Mouse (Mus musculus) large intestine, adult 2 months (tissue): ENCODE measurements around the gene Kctd17. TPM values are rescaled to one million over a fixed set of nuclear protein-coding genes. Genes with fewer than 3 reads are reported as not detected.

Experiments used
- DNase-seq: peaks from one replicate; pipeline ENCODE4 v3.0.0-alpha.2; 2012; ENCODE audit warnings: low read depth, low spot score
- WGBS: fragments of 180-500 bp; shearing (Covaris S2); methylation state at CpG from one replicate; pipeline ENCODE4 v1.1.7; 2018; 5-methylcytosine and 5-hydroxymethylcytosine counted together
- polyA plus RNA-seq: library from polyadenylated mRNA; depleted of rRNA; stranded (reverse); fragments of >200 nt; gene quantifications from 2 replicates; pipeline ENCODE4 v1.2.3, GENCODE M21; 2012

Kctd17 gene
- polyA plus RNA-seq, 1 experiment, result 30.7 TPM

DNA sequence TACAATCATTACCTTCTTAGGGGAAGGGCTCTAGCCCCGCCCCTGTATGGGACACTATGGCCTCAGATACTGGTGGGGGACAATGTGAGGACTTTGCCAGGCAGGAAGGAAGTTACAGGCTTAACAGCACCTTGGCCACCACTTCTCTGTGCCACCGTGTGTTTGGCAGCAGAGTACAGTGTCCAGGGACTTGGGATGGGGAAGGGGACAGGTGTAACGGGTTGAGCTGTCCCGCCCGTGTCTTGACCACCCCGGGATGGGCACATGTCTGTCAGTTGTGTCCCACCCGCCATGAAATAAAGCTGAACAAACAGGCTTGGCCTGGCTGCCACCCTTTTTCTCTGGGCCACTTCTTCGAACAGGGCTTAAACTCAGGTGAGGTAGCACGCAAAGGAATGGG, 10.6 kb downstream of the Kctd17 start:
- 64% methylated on average over 9 of the region's 9 CpGs for WGBS
- DNase-seq, result no peak

- no peak for DNase-seq
- WGBS, result 85% methylated on average over 19 of the region's 19 CpGs
Observed at GRCm38 (mm10) chr15:78442231-78442630, 13.9 kb downstream of the Kctd17 start.

DNA sequence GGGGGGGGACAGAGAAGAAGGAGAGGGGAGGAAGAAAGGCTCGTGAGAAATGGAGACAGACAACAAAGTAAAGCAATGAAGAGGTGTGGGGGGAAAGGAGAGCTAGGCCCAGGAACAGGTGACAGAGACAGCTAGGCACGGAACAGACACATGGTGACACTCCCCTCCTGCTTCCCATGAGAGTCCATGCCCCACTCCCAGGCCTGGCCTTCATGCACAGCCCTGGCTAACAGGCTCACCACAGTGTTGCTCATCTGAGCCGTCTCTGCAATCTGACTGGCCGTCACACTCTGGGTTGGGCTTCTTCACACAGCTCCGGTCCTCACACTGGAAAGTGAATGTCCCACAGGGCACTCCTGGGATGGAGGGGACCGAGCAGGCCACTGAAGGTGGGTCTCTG, 15.5 kb downstream of the Kctd17 start:
- WGBS, result 59% methylated on average over 6 of the region's 6 CpGs
- DNase-seq, result no peak

- 56% methylated on average over 7 of the region's 7 CpGs for WGBS
- DNase-seq, result no peak
Observed at GRCm38 (mm10) chr15:78447121-78447520, 18.8 kb downstream of the Kctd17 start.

DNA sequence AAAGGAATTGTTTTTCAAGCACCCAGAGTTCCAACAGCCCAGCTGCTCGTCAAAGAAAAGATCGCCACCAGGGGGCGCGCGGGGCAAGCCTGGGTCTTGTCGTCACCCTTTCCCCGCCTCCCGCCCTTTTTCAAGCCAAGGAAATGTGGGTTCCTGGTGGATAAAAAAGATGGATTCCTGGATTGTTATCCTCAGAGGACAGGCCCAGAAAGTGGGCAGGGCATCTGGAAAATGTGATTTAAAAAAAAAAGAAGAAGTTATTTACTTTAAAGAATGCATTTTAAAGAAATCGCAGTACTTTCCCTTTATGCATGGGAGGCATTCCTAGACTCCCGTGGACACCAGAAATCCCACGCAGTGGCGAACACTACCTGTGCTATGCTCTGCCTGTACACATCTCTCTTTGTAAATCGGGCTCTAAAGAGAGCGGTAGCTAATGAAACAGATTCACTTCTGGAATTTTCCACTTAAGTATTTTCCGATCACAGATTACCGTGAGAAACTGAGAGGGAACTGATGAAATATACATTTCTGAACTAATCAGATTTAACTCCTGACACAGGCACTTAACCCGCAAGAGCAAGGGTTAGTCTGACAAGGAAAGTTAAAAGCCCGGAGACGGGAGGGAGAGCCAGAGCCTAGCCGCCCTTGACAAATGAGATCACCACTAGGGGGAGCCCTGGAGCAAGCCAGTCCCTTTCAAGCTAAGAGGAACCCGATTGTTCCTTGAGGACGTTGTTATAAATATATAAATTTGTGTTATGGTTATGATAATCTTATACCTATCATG, 19.6 kb downstream of the Kctd17 start:
- DNase-seq, result peak; percentile 92
- whole genome bisulfite sequencing, result under 1% methylated on average over 22 of the region's 22 CpGs

DNA sequence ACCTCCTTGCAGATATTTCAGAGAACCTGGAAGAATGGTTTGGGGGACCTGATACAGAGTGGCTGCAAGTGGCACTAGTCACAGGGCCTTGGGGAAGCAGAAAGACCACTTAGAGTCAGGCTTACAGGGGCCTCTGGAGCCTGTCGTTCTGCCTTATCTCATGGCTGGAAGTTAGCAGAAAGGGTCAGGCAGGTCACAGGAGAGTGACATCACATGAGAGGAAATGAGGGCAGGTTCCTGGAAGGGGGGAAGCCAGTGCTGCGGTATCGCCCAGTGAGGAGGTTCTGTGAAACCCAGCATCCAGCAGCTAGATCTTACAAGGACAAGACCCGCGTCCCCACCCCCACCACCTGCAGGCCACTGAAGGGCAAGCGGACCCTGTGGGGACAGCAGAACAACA, 20.8 kb downstream of the Kctd17 start:
- 75% methylated on average over 6 of the region's 6 CpGs for WGBS

GRCm38 (mm10) chr15:78449694-78450418, 21.5 kb downstream of the Kctd17 start:
- WGBS, result 16% methylated on average over 7 of the region's 7 CpGs
- DNase-seq, result no peak

More for the DNA sequence above, 20.8 kb downstream of the Kctd17 start:
- DNase-seq, result no peak

DNA sequence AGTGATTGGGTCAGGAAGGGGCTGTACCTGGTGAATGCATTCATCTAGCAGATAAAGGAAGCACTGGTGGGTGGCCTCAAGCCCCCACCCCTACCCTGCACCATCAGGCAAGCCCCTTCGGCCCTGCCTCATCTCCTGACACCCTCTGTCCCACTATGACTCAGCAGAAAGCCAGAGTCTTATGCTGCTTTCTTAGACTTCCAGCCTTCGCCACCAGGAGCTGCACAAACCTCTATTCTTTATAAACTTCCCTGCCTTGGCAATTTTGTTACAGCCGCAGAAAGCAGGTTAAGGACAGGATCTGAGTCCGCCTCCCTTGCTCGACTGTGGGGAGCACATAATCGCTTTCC, 22.0 kb downstream of the Kctd17 start:
- 88% methylated on average over 6 of the region's 6 CpGs for WGBS
- no peak for DNase-seq

DNA sequence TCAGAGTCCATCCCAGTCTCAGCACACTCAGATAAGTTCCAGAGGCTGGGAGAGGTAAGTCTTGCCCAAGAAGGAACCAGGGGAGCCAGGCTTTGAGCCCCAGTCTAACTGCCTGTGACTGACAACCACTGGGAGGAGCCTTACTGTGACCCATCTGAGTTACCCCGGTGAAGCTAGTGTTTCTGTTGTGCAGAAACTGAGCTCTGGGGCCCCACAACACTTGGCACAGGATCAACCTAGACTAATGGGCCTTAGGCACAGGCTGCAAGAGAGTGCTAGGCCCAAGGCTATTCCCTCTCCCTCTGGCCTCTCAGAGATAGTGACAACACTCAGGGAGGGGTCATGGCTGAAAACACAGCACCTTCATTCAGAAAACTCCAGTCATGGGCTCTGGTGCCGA, 22.8 kb downstream of the Kctd17 start:
- WGBS, result 74% methylated on average over 2 of the region's 2 CpGs
- no peak for DNase-seq

GRCm38 (mm10) chr15:78452929-78453328, 24.6 kb downstream of the Kctd17 start:
- WGBS, result 48% methylated on average over 3 of the region's 3 CpGs
- no peak for DNase-seq

DNA sequence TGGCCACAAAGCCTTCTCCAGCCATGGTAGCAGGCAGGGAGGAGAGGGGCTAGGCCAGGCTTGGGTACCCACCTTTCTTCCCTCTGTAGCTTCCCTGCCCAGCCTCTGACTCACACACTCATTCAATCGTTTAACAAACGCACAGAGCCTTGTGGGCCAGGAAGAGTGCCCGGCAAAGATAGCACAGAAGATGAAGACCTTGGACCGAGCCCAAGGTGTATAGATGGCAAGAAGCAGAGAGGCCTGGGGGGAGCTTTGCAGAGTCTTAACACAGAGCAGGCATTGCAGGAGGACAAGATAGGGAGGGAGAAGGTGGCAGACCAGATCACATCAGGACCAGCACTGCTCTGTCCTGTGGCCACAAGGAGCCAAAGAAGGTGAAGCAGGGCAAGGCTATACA, 26.8 kb downstream of the Kctd17 start:
- DNase-seq, result no peak
- WGBS, result 47% methylated on average over 4 of the region's 4 CpGs

GRCm38 (mm10) chr15:78456051-78456450, 27.7 kb downstream of the Kctd17 start:
- WGBS, result 26% methylated on average over 7 of the region's 7 CpGs
- DNase-seq, result no peak

DNA sequence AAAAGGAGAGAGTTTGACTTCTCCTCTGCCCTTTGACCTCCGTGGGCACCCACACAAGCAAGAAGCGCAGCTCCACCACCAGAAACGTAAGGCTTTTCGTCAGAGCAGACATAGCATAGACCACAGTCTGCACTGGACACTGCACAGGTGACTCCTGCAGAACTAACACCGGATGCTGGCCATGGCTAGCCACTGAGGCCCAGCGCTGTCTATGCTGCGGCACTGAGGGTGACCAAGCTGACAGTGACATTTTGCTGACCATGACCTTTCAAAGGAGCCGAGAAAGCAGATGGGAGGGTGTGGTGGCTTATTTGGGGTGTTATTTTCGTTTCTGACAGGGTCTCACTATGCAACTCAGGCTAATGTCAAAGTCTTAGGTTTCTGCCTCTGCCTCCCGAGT, 28.8 kb downstream of the Kctd17 start:
- DNase-seq, result no peak
- WGBS, result 77% methylated on average over 10 of the region's 10 CpGs

DNA sequence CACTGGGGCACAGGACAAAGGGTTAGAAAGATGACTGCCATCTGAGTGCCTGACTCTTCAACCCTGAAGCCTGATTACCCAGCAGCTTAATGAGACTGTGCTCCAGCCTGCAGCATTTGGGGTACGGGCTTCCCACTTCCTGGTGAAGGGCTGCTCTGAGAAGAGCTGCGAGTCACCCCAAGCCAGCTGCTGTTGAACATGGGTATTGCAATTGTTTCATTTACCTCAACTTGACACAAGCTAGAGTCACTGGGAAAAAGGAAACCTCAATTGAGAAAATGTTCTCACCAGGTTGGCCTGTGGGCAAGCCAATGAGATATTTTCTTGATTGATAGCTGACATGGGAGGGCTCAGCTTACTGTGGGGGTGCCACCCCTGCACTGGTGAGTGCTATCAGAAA, 34.6 kb downstream of the Kctd17 start:
- DNase-seq, result no peak
- 47% methylated on average over 2 of the region's 2 CpGs for WGBS

DNA sequence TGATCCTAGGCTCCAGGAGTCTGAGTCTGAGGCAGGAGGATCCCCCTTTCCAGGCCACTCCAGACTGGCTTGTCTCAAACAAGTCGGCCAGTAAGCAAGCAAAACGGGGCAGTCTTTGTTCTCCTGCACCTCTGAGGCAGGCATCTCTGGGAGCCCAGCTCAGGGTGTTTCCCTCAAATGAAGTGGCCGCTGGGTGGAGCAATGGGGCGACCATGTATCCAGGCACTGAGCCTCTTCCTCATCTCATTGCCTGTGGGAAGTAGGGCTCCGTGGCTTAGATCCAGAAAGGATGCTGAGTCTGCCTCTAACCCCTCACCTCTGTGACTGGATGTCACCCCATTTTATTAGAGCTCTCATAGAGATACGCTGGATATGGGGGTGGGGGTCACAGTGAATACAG, 38.4 kb downstream of the Kctd17 start:
- WGBS, result 35% methylated on average over 6 of the region's 6 CpGs
- DNase-seq, result no peak

- DNase-seq, result no peak
- WGBS, result 90% methylated on average over 7 of the region's 7 CpGs
Observed at GRCm38 (mm10) chr15:78467570-78467969, 39.2 kb downstream of the Kctd17 start.

- 71% methylated on average over 7 of the region's 7 CpGs for WGBS
- no peak for DNase-seq
Observed at GRCm38 (mm10) chr15:78468379-78468937, 40.1 kb downstream of the Kctd17 start, which contains the start of gene Tmprss6. TSS of gene Tmprss6 (minus strand) at chr15:78468634.

DNA sequence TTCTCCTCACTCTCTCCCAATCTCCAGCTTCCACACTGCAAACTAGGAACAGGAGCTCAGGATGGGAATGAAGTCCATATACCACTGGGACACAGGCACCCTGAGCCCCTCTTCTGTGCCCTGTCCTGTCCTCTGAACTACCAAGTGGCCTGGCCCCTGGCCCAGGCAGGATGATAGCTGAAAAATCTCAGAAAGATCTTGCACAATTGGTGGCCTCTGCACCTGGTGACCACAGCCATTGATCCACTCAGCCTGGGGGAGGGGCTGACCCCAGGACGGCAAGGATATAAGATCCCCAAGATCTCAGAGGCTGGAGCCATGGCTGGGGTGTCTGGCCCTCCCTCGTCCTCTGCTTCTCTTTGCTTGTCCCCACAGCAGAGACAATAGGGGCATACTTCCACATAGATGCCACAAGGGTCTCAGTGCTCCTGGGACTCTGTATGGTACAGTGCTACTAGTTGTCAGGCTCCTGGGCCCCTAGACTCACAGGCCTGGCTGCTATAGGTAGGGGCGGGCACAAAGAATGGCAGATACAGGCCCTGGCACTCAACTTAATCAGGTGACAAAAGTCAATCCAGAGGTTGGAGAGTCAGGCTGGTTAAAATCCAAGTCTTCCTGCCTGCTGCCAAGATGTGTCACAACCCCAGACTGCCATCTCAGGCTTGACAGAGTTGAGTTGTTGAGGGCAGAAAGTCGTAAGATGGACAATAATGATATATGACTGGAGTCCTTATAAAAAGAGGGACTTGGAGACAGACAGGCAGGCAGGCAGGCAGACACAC, 42.3 kb downstream of the Kctd17 start:
- 71% methylated on average over 4 of the region's 4 CpGs for WGBS
- DNase-seq, result no peak

DNA sequence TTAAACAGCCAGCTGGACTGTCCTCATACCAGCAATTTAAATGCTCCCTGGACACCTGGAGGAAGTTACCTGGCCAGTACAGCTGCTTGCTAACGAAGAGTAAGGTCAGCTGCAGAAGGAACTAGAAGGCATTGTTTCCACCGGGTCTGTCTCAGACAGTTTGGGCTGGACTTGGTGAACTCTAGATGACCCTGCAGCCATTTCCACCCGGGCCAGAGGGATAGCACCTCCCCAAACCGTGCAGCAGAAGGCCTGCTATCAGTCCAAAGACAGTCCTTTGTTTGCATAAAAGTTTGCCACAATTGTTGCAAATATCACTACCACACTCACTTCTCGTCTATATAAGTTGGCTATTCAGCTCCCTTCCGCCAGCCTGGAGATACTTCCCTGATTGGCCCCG, 43.5 kb downstream of the Kctd17 start:
- no peak for DNase-seq
- WGBS, result 28% methylated on average over 7 of the region's 7 CpGs

- WGBS, result 82% methylated on average over 6 of the region's 6 CpGs
- no peak for DNase-seq
Observed at GRCm38 (mm10) chr15:78473442-78473841, 45.1 kb downstream of the Kctd17 start.
